Mouse (Mus musculus): Measurements from ENCODE around the gene Acvr2b. TPM values are rescaled to one million over a fixed set of nuclear protein-coding genes. Genes with fewer than 3 reads are reported as not detected.

Gene Acvr2b
- polyA plus RNA-seq, 1 experiment from 2014 or later: 74.7 TPM

GRCm38 (mm10) chr9:119457122-119457521 lies 55.2 kb downstream of the Acvr2b start:
- Histone ChIP-seq H3K4me3 (no peak overlapping the region), H3K27ac (no peak overlapping the region), H3K4me1 (no peaks in the 10 kb centered on the region), H3K36me3 (peaks cover 88% of the 10 kb centered on the region), H3K27me3 (ENCODE audit: low read depth, poor library complexity, severe bottlenecking) (no peaks in the 10 kb centered on the region), H3K9me3 (replicated peaks) (no peaks in the 10 kb centered on the region)
- WGBS: 89% methylated on average over 14 of the region's 14 CpGs
- DNase-seq (ENCODE audit: low spot score): no peak

GRCm38 (mm10) chr9:119460410-119460809 lies 58.5 kb downstream of the Acvr2b start:
- Histone ChIP-seq H3K4me1 (no peaks in the 10 kb centered on the region), H3K9me3 (replicated peaks) (no peaks in the 10 kb centered on the region), H3K27ac (no peak overlapping the region), H3K36me3 (peaks cover 91% of the 10 kb centered on the region), H3K27me3 (ENCODE audit: low read depth, poor library complexity, severe bottlenecking) (no peaks in the 10 kb centered on the region), H3K4me3 (no peak overlapping the region)
- 58% methylated on average over 8 of the region's 8 CpGs for WGBS
- DNase-seq (ENCODE audit: low spot score): peak; percentile 70

GRCm38 (mm10) chr9:119465056-119465455 lies 63.1 kb downstream of the Acvr2b start:
- H3K36me3 ChIP-seq: peaks cover 86% of the 10 kb centered on the region
- 93% methylated on average over 6 of the region's 6 CpGs for WGBS

GRCm38 (mm10) chr9:119465595-119465994 lies 63.7 kb downstream of the Acvr2b start:
- H3K36me3 ChIP-seq: peaks cover 88% of the 10 kb centered on the region
- no peak overlapping the region for H3K4me3 ChIP-seq
- WGBS: 78% methylated on average over 7 of the region's 7 CpGs
- H3K27me3 ChIP-seq (ENCODE audit: low read depth, poor library complexity, severe bottlenecking): no peaks in the 10 kb centered on the region
- no peaks in the 10 kb centered on the region for H3K9me3 ChIP-seq (replicated peaks)
- H3K4me1 ChIP-seq: 0 out of 2 replicates have a peak, but pooled peaks cover 2% of the 10 kb centered on the region
- DNase-seq (ENCODE audit: low spot score): no peak
- no peak overlapping the region for H3K27ac ChIP-seq

More at GRCm38 (mm10) chr9:119465056-119465455, 63.1 kb downstream of the Acvr2b start:
- no peaks in the 10 kb centered on the region for H3K27me3 ChIP-seq (ENCODE audit: low read depth, poor library complexity, severe bottlenecking)
- H3K4me1 ChIP-seq: 0 out of 2 replicates have a peak, but pooled peaks cover 2% of the 10 kb centered on the region
- no peak for DNase-seq (ENCODE audit: low spot score)
- no peak overlapping the region for H3K27ac ChIP-seq
- H3K4me3 ChIP-seq: no peak overlapping the region
- H3K9me3 ChIP-seq (replicated peaks): no peaks in the 10 kb centered on the region

GRCm38 (mm10) chr9:119469691-119470353 lies 67.9 kb downstream of the Acvr2b start:
- Histone ChIP-seq H3K9me3 (replicated peaks) (no peaks in the 10 kb centered on the region), H3K27ac (no peak overlapping the region), H3K36me3 (peaks cover 46% of the 10 kb centered on the region), H3K27me3 (ENCODE audit: low read depth, poor library complexity, severe bottlenecking) (no peaks in the 10 kb centered on the region), H3K4me1 (peaks cover 7% of the 10 kb centered on the region), H3K4me3 (no peak overlapping the region)
- WGBS: 73% methylated on average over 7 of the region's 8 CpGs
- DNase-seq (ENCODE audit: low spot score): no peak

- no peak for DNase-seq (ENCODE audit: low spot score)
- H3K9me3 ChIP-seq (replicated peaks): no peaks in the 10 kb centered on the region
- peaks cover 21% of the 10 kb centered on the region for H3K36me3 ChIP-seq
- H3K27ac ChIP-seq: no peak overlapping the region
- H3K4me1 ChIP-seq: peaks cover 20% of the 10 kb centered on the region
- H3K27me3 ChIP-seq (ENCODE audit: low read depth, poor library complexity, severe bottlenecking): no peaks in the 10 kb centered on the region
- no peak overlapping the region for H3K4me3 ChIP-seq
- 87% methylated on average over 11 of the region's 11 CpGs for whole genome bisulfite sequencing
Measured at GRCm38 (mm10) chr9:119472412-119472918, 70.5 kb downstream of the Acvr2b start.

GRCm38 (mm10) chr9:119473011-119473410 lies 71.1 kb downstream of the Acvr2b start:
- Histone ChIP-seq H3K9me3 (replicated peaks) (no peaks in the 10 kb centered on the region), H3K36me3 (peaks cover 16% of the 10 kb centered on the region), H3K4me3 (no peak overlapping the region), H3K27me3 (ENCODE audit: low read depth, poor library complexity, severe bottlenecking) (no peaks in the 10 kb centered on the region), H3K4me1 (peaks cover 24% of the 10 kb centered on the region), H3K27ac (no peak overlapping the region)
- no peak for DNase-seq (ENCODE audit: low spot score)
- WGBS: 92% methylated on average over 1 of the region's 1 CpGs

GRCm38 (mm10) chr9:119473608-119474164 lies 71.8 kb downstream of the Acvr2b start:
- Histone ChIP-seq H3K4me1 (peaks cover 31% of the 10 kb centered on the region), H3K36me3 (peaks cover 12% of the 10 kb centered on the region; the same call in 1 of the 2 replicates), H3K9me3 (replicated peaks) (no peaks in the 10 kb centered on the region), H3K4me3 (no peak overlapping the region), H3K27ac (no peak overlapping the region), H3K27me3 (ENCODE audit: low read depth, poor library complexity, severe bottlenecking) (no peaks in the 10 kb centered on the region)
- no peak for DNase-seq (ENCODE audit: low spot score)
- 89% methylated on average over 9 of the region's 9 CpGs for WGBS

GRCm38 (mm10) chr9:119474717-119475611 lies 73.0 kb downstream of the Acvr2b start:
- H3K27ac ChIP-seq: no peak overlapping the region
- H3K36me3 ChIP-seq: peaks cover 4% of the 10 kb centered on the region; the same call in 1 of the 2 replicates
- 46% methylated on average over 15 of the region's 15 CpGs for WGBS
- peaks cover 40% of the 10 kb centered on the region for H3K4me1 ChIP-seq
- no peak for DNase-seq (ENCODE audit: low spot score)
- H3K9me3 ChIP-seq (replicated peaks): no peaks in the 10 kb centered on the region
- H3K27me3 ChIP-seq (ENCODE audit: low read depth, poor library complexity, severe bottlenecking): no peaks in the 10 kb centered on the region
- no peak overlapping the region for H3K4me3 ChIP-seq

- no peaks in the 10 kb centered on the region for H3K36me3 ChIP-seq
- DNase-seq (ENCODE audit: low spot score): no peak
- WGBS: 36% methylated on average over 6 of the region's 6 CpGs
- no peak overlapping the region for H3K4me3 ChIP-seq
- peaks cover 40% of the 10 kb centered on the region for H3K4me1 ChIP-seq
- no peaks in the 10 kb centered on the region for H3K27me3 ChIP-seq (ENCODE audit: low read depth, poor library complexity, severe bottlenecking)
- no peaks in the 10 kb centered on the region for H3K9me3 ChIP-seq (replicated peaks)
- H3K27ac ChIP-seq: peak overlapping the region; percentile 68
Measured at GRCm38 (mm10) chr9:119477754-119478153, 75.8 kb downstream of the Acvr2b start.

GRCm38 (mm10) chr9:119478345-119478744 lies 76.4 kb downstream of the Acvr2b start:
- Histone ChIP-seq H3K4me3 (no peak overlapping the region), H3K27me3 (ENCODE audit: low read depth, poor library complexity, severe bottlenecking) (no peaks in the 10 kb centered on the region), H3K4me1 (peaks cover 40% of the 10 kb centered on the region), H3K36me3 (no peaks in the 10 kb centered on the region), H3K27ac (peak overlapping the region; percentile 68; the same call in 1 of the 2 replicates), H3K9me3 (replicated peaks) (no peaks in the 10 kb centered on the region)
- DNase-seq (ENCODE audit: low spot score): no peak
- WGBS: 82% methylated on average over 11 of the region's 11 CpGs

GRCm38 (mm10) chr9:119479297-119479696 lies 77.4 kb downstream of the Acvr2b start:
- no peaks in the 10 kb centered on the region for H3K9me3 ChIP-seq (replicated peaks)
- no peak overlapping the region for H3K4me3 ChIP-seq
- DNase-seq (ENCODE audit: low spot score): no peak
- no peaks in the 10 kb centered on the region for H3K36me3 ChIP-seq
- H3K4me1 ChIP-seq: peaks cover 49% of the 10 kb centered on the region
- H3K27me3 ChIP-seq (ENCODE audit: low read depth, poor library complexity, severe bottlenecking): no peaks in the 10 kb centered on the region
- WGBS: 42% methylated on average over 8 of the region's 8 CpGs
- no peak overlapping the region; the same call in 1 of the 2 replicates for H3K27ac ChIP-seq

All from limb, embryonic 10.5 days (tissue).